8 mouse cellular contexts compared by ENCODE assay signal in genomic region chr16:18687367-18687766, GRCm38 (mm10). TPM values are rescaled to one million over a fixed set of nuclear protein-coding genes. Genes with fewer than 3 reads are reported as not detected.
A peak's percentile ranks its signal among the peaks of the same experiment; 100 is the strongest.
DNase-seq lines count a peak whose midpoint lies in the region; ATAC-seq lines count a peak whose summit lies in the region.

No protein-coding gene starts in this region.

- intact Hi-C loops in gastrocnemius, postnatal 14 days (cut with DNase I; ENCODE audit: low total_unique reads): no loop called here
- intact Hi-C loops in left cerebral cortex, postnatal 36 days (cut with DNase I): no loop called here

- peak; percentile 75 for ATAC-seq in common myeloid progenitor, adult 5-6 weeks (replicated peaks; ENCODE audit: low read depth, poor library complexity, severe bottlenecking)
- no peak for ATAC-seq in activated CD4-positive, CD25-positive, alpha-beta regulatory T cell, adult 4 months

- peak; percentile 95 for DNase-seq in adipocyte (ENCODE audit: low spot score)
- peak; percentile 63 for DNase-seq in gastrocnemius, postnatal 14 days
- DNase-seq in hindlimb bud, embryonic 11.5 days (ENCODE audit: extremely low spot score, low read depth, low spot score): peak; percentile 42
- peak; percentile 10 to 15 for DNase-seq in left cerebral cortex, postnatal 36 days (ENCODE audit: low spot score in 2 of 2)
- peak; percentile 83 for DNase-seq in mesoderm, embryonic 11.5 days (ENCODE audit: low read depth, low spot score)
- DNase-seq in right cerebral cortex, postnatal 25 days: peak; percentile 13

RNA-seq across cellular contexts. Expression of gene Sept5, which starts 57.6 kb away (rescaled TPM):
- 0.37 TPM in 1 of 2 replicates, not detected in the other for total RNA-seq in common myeloid progenitor, adult 5-6 weeks (2017)
- total RNA-seq in gastrocnemius, postnatal 14 days (2021): 1 to 10 TPM; 6.0 to 8.4 TPM
- total RNA-seq in left cerebral cortex, postnatal 36 days (2021): 100 to 1,000 TPM; 834 to 992 TPM
- under 1 TPM; 0.28 to 0.51 TPM for polyA plus RNA-seq in activated CD4-positive, CD25-positive, alpha-beta regulatory T cell, adult 4 months (2017; shearing (Covaris generic))

Comparison
In these comparisons a context has a peak if more than half of its experiments do, and no peak if none do; other contexts are left out.
1. DNase-seq: peak in every context shown above with its lines; median percentile 95 in adipocyte; 83 in mesoderm, embryonic 11.5 days; 63 in gastrocnemius, postnatal 14 days; 42 in hindlimb bud, embryonic 11.5 days; 13 in right cerebral cortex, postnatal 25 days; 12 in left cerebral cortex, postnatal 36 days.
2. RNA of gene Sept5, which starts 57.6 kb away (total RNA-seq): 834 to 992 TPM in left cerebral cortex, postnatal 36 days; 6.0 to 8.4 TPM in gastrocnemius, postnatal 14 days and 0.37 TPM in common myeloid progenitor, adult 5-6 weeks; every median in the first group is over 10 times any median in the second.